Mouse (Mus musculus): Measurements from ENCODE around the gene Socs2.

The Socs2 gene

GRCm38 (mm10) chr10:95416685-95417495, at the start of gene Socs2:
Socs2 (minus strand) TSS chr10:95417180.
- peak; percentile 90 for DNase-seq

DNA sequence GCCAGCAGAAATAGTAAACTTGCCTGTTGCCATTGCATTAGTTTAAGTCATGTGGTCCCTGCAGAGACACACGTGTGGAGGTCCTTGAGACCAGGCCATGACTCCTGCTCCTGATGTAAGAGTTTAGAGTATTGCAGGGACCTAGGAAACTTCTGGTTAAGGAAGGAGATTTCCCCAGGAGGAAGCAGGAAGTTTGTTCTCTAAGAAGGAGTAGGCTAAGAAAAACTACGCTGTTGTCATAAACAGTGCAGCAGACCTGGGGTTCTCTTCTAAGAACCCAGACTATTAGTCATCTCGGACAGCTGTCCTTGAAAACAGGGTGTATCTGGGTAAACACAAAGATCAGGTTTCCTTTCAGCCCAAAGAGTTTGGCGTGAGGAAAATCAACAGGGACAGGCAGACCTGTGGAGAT, 48.5 kb upstream of the Socs2 start:
- DNase-seq: no peak

- DNase-seq: no peak
These were observed 47.5 kb upstream of the Socs2 start for GRCm38 (mm10) chr10:95464527-95464926.

GRCm38 (mm10) chr10:95462231-95462630, 45.3 kb upstream of the Socs2 start:
- DNase-seq: no peak

DNA sequence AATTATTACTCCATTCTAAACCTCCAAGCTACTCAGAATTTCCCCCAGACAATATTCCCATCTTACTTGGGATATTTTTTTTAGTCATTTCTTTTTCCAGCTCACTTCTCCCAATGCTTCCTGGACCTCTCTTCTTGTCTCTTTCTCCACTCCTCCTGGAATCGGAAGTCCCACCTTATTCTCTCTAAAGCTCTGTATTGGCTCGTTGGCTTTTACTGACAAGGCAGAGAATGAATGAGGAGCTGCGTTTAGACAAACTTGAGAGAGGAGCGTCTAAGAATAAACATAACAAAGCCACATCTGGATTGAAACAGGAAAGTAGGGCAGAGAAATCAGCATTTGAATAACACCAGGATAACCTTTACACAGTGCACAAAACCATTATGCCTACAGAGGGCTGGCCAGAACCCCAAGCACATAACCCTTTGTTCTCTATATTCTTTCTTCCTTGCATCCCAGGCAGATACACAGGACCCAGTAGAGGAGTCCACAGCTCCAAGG, 44.1 kb upstream of the Socs2 start:
- no peak for DNase-seq

GRCm38 (mm10) chr10:95458050-95458806, 41.2 kb upstream of the Socs2 start:
- no peak for DNase-seq

GRCm38 (mm10) chr10:95457367-95458049, 40.5 kb upstream of the Socs2 start:
- DNase-seq: no peak

DNA sequence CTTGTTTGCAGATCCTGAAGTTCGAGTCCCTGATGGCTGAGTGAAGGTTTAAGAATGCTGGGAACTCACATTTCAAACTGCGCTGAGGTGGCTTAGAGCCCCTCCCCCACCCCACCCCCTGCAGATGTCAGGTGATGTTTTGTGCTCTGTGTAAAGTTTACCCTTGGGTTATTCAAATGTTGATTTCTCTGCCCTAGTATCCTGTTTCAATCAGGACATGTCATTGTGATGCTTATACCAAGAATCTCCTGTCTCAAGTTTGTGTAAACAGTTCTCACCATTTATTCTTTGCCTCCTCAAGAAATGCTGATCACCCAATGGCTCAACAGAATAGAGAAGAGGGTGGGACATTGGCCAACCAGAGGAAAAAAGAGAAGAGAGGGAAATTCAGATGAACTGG, 39.1 kb upstream of the Socs2 start:
- DNase-seq: no peak

DNA sequence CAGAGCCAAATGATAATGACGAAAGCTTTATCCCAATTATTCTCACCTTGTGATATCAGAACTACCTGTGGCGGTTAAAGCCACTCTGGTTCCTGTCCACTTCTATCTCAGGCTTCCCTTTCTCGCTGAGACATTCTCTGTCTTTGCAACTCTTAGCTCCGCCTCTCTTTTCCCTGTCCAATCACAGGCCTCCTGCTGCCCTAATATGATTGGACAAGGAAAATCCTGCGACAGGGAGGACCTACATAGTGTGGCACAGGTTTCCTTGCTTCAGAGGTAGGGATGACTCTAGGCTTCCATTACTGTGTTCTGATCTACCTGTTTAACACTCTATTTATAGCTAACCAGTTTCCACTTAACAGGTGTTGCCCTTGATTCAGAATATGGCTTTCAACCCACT, 36.3 kb upstream of the Socs2 start:
- DNase-seq: no peak

DNA sequence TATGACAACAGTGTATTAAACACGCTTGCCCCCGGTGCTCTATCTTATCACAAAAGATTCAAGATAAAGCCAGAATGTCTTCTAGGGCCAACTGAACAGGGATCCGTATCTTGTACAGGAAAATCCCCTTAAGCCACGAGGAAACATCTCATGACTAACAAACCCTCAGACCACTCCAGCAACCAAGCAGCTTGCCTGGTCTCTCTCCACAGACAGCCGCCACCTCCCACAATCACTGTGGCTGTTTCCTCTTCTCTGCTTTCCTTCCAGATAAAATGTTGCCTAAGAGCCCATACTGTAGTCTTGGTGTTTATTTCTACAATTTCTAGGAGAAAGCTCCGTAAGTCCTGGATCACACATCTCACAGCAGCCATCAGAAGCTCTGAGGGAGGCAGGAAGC, 32.1 kb upstream of the Socs2 start:
- no peak for DNase-seq

GRCm38 (mm10) chr10:95447954-95448353, 31.0 kb upstream of the Socs2 start:
- no peak for DNase-seq

GRCm38 (mm10) chr10:95445104-95446056, 28.4 kb upstream of the Socs2 start:
- DNase-seq: no peak

DNA sequence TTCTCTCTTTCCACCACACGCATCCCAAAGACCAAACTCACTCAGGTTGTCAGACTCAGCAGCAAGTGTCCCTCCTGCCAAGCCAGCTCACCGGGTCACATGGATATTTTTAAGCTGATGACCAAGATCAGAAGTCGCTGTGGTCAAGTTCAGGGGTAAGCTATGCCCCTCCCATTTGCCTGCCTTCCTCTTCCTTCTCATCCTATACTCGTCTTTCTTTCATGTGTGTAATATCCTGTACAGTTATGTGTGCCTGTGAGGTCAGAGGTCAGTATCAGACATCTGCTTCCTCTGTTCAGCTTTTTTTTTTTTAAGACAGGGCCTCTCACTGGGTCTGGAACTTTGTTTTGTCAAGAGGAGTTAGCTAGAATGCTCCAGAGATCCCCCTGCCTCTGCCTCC, 25.4 kb upstream of the Socs2 start:
- no peak for DNase-seq

GRCm38 (mm10) chr10:95440566-95440965, 23.6 kb upstream of the Socs2 start:
- DNase-seq: no peak

DNA sequence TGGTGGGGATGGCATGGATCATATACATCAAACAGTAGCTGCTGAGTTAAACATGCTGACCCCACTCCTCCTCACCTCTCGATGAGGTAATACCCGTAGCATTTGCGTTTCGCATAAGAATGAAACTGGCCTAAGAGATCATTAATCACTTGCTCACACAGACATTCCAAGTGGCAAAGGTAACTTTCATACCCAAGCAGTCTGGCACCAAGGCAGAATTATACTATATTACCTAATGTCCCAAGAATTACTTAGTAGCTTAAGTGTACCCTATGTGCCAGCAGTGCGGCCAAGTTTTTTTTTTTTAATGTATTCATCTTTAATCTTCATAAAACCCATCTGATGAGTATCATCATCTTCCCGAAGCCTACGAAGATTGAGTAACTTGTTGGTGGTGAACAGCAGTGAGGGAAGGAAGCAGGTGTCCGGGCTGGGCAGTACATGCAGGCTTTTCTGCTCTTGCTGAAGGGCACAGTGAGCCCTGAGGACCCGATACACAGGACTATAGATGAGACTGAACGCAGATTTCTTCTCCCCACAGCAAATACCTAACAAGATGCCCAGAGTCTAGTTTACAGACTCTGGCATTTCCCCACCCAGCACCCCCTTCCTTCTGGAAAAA, 22.8 kb upstream of the Socs2 start:
- DNase-seq: no peak

DNA sequence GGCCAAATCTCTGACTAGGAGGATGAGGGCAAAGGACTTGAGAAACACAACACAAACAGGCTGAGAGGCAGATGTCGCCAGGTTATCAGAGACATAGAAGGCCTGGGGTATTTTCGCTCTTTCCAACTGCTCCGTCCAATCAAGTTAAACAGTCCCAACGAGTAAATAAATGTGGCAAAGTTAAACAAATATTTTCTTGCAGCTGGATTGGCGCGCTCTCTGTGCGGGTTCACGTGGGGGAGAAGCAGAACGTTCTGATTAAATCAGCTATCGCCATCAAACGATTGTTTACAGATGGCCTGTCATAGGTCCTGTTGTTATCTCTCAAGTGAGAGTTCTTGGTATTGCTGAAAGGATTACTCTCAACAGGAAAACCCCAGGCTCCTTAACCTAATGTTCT, 22.0 kb upstream of the Socs2 start:
- DNase-seq: no peak

GRCm38 (mm10) chr10:95430271-95430670, 13.3 kb upstream of the Socs2 start:
- DNase-seq: no peak

- DNase-seq: no peak
These were observed 12.1 kb upstream of the Socs2 start for GRCm38 (mm10) chr10:95429111-95429510.

- DNase-seq: no peak
These were observed 9.5 kb upstream of the Socs2 start for GRCm38 (mm10) chr10:95426207-95427115.

- no peak for DNase-seq
These were observed 5.7 kb upstream of the Socs2 start for GRCm38 (mm10) chr10:95422681-95423080.

GRCm38 (mm10) chr10:95420284-95420683, 3.3 kb upstream of the Socs2 start:
- DNase-seq: no peak

Measured in liver (tissue).